Mouse (Mus musculus): ENCODE data around the gene Igf2r.
A peak's percentile ranks its signal among the peaks of the same experiment; 100 is the strongest.
"Not testable (repeated sequence)": the region's sequence is repeated elsewhere in the genome, so short reads cannot be mapped to it uniquely, and the experiment has no call there.

Gene Igf2r

DNA sequence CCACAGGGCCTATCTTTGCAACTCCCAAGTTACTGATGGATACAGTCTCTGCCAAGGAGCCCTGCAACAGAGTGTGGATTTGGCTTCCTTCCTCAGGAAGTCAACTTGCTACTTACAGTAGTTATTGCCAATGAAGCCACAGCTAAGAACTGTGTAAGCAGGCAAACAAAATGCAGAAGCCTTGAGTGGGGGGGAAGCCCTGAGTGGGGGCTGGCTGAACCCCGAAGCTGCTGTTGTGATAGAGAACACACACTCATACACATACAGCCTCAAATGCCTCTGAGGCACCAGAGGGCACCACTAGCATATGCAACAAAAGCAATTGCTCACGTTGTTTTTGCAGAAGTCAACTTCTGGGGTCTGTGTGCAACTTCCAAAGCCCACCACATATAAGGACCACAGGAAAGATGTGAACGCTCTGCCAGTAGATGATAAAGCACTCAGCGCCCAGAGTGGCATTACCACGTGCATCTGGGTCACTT lies 55.3 kb downstream of the Igf2r start:
- DNase-seq: no peak

DNA sequence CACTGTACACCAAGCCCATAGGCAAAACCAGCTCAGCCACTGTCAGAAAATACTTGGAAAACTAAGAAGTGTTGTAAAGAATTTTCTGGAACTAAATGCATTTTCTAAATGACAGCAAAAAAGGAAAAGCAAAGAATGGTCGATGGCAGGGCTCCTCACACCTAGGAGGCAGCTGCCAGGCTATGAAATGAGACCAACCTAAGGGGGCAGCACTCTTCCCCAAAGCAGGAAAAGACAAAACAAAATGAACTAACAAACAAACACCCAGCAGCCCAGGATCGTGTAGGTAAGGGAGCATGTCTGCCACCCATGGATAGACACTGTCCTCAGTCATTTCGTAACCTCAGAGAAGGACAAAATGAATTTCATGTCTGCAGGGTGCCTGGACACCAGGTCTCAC lies 56.5 kb downstream of the Igf2r start:
- no peak for DNase-seq

DNA sequence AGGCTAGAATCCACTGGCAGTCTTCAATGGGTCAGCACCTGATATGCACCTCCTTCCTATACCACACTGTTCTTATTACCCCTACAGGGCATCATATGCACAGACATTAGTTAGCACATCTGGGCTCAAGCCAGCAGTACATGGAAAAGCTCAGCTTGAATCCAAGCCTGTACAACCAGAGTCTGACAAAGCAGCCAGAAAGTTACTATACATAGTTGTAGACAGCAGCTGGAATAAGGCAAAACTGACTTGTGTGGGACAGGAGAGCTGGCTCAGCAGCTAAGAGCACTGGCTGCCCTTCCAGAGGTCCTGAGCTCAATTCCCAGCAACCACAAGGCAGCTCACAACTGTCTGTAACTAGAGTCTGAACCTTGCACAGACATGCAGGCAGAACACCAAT lies 57.3 kb downstream of the Igf2r start:
- DNase-seq: no peak

DNA sequence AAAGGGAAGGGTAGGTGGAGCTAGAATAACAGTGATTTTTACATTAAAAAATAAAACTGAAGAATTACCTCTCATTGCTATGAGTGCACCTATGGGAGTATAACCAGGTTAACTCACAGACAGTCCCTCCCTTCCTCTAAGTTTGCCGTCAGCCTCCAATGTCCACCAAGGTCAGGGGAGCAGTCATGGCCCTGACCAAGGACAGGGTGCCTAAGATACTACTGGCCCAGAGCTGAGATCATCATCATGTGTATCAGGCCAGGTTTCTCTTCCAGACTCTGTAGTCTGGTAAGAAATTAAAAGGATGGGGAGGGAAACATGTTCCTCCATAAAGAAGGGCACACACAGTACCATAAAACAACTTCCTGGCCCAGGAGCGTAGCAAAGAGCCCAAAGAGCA lies 58.5 kb downstream of the Igf2r start:
- no peak for DNase-seq

DNA sequence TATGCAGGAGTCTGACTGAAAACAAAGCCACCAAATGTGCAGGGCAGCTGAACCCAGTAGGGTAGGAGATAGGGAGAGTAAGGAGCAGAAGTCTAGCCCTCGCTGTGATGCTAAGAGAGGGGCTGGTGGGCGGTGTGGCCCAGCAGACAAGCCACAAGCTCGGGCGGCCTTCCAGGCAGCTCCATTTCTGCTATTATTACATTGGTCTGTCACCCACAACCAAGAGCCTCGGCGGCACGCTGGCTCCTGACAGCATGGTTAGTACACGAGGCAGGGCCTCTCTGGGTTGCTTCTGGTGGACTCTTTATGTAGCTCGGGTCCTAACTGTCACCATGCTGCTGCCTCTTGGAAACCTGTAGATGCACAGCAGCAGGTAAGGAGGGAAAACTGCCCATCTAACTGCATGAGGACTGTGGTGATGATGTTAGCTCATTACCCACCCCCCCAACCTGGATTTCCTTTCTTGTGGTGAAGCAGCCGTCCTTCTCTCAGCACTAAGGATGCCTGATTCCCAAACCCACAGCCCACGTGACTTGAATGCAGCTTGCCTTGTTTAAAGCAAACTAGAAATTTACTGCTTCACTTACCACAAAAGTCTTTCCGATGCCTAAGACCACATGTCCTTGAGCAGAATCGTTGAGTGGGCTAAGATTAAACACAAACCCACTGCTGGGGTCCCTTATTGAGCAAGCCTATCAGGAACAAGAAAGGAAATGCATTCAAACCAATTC lies 59.2 kb downstream of the Igf2r start:
- no peak for DNase-seq

DNA sequence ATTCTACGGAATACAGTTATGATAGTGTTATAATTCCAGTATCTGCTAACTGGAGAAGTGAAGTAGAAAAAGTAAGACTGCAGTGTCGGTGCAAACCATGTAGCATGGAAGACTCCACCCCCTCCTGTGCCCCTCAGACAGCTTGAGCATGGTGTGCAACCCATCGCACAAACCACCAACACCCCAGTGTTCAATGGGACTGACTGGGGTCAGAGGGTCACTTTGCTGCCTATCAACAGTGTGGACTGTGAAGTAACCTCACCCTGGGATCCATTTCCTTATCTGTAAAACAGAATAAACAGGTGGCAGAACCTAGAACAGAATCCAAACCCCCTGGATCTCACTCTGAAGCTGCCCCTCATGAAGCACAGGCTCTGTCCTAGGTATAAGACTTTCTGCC lies 61.1 kb downstream of the Igf2r start:
- no peak for DNase-seq

DNA sequence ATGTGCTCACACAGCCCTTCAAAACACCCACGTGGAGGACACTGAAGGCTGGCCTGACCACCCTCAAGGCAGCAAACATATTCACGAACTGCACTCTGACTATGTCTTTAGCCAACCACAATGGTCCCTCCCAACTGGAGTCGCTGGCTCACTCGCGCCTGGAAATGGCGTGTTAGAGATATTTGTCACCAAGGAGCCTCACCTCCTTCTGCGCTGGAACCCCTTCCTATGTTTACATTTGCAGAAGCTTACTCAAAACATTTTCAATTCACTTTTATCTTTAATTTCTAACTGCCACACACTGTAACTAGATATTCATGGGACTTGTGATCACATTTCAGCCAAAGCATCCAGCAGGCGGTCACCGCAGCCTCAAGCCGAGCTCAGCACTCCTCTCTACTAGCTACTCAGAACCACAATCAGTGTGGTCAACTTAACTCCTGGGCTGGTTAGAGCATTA lies 62.8 kb downstream of the Igf2r start:
- no peak for DNase-seq

DNA sequence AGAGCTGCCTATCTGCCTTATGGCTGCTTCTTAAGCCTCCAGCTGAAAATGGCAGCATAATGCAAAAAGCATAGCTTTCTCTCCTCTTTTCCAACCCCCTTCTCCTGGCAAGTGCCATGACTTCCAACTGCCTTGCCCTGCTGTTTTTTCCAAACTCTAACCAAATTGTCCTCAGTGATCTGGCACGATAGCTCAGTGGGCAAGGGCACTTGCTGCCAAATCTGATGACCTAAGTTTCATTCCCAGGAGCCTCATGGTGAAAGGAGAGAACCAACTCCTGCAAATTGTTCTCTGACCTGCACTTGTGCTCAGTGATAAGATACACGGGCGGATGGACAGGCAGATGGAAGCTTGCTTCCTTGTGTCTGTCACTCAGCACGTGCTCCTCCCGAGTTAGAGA lies 66.6 kb downstream of the Igf2r start:
- no peak for DNase-seq

DNA sequence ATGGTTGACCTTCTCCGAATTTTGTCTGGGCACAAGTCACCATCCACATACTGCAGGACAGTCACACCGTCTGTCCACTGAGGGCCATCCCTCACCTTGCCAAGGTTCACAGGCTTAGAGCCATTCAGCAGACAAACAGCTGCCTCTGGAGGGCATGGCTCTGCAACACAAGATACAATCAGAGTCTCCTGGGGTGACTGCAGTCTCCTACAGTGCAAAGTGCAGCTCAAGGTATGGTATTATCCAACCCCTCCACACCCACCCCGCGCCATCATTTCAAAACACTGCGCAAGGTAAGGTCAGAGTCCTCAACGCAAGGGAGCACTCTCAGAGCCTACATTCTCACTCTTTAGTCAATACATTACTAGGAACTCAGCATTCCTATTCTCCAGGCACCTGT lies 69.1 kb downstream of the Igf2r start:
- no peak for DNase-seq

DNA sequence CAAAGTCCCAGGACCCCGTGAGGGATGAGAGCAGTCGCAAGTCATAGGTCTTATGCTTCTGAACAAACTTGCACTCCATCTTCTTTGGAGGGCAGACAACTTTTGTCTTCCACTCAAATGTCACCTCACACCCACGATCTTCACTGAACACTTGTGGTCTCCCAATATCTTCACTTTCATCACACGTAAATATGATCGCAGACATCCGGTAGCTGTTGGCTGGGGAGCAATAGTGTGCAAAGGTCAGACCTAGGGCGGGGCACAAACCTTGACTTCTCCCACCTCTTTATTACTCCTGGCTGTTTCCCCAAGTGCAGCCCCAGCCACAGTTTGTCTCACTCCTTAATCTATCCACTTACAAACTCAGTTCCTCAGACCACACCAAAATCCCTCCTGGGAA lies 77.6 kb downstream of the Igf2r start:
- no peak for DNase-seq

DNA sequence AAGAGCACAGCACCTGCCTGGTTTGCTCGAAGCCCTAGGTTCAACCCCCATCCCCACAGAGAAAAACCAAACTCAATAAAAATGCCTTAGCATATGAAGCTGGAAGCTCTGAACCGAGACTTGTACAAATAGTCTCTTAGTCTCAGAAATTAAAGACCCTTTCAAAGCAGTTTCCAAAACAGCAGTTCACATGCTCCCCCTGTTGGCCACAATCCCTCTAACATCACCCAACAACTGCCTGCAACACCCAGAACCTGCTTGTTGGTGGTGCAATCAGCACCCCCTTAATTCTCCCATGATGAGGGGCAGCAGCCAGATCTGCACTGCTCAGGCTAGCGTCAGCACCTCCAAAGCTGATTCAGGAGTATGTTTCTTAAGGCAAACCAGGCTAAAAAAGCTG lies 79.9 kb downstream of the Igf2r start:
- DNase-seq: peak; percentile 48

DNA sequence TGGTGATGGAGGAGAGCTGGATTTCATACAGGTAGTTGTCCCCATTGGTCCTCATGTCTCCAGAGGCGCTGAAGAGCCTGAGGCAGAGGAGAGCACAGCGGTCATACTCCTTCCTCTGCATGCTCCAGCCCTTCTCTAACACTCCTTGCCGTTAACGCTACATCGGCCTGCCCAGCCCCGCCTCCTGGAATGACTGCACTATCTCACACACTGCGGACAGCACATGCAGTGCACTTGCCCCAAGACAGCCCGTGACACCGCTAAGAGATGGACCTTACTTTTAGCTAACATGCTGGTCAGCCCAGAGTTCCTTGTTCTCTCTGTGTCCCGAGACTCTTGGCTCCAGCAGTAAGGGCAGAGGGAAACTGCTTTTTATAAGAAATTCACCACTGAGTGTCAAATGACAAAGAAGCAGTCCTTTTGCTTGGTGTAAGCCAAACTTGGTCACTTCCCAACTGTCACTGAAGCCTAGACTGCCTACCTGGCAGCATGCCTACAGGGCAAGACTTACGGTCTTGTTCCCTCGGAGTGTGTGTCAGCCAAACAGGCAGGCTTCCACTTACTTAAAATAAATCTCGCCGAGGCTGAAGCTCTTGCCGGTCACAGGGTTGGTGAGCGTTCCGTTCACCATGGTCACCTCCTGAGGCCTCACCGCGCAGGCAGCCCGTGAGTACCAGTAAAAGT lies 80.9 kb downstream of the Igf2r start:
- DNase-seq: no peak

DNA sequence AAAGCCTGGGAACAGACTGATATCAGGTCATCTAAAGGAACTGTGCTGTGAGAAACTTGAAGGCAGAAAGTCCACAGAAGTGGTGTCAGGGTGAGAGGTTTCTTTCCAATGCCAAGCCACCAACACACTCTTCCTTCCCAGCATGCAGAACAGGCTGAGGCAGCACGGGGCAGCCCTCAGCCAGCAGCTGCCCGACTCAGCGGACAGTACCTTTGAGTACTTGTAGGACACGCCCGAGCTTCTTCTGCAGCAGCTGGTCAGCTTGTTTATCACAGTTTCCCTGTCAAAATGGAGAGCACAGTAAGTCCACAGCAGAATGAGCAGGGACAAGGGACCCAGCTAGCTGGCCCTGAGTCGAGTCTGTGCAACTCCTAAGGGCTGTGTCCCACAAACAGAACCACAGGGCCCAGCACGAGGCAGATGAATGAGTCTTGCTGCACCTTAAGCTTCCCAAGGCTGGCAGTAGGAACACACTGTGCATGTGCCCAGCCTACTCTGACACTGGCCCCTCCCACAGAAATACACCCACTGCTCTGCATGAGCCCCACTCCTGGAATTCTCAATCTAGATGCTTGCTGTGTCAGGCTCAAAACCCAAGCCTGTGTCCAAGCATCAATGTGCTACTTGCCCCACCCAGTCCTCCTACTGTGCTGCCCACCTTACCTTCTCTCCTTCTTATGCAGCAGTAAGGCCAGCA lies 84.4 kb downstream of the Igf2r start:
- DNase-seq: no peak

DNA sequence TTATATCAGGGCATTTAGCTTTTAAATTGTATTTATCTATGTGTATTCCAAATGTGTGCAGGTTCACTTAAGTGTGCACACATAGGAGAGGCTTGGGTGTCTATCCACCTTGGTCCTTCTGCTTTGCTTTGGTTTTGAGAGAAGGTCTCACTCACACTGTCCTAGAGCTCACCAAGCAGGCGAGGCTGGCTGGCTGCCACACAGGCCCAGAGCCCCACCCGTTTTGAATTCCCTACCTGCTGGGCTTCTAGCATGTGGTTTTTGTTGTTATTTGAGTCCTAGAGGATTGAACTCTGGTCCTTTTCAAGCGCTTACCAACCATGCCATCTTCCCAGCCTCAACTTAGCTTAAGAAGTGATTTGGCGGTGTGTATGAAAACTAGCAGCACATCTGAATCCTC lies 85.1 kb downstream of the Igf2r start:
- DNase-seq: no peak

DNA sequence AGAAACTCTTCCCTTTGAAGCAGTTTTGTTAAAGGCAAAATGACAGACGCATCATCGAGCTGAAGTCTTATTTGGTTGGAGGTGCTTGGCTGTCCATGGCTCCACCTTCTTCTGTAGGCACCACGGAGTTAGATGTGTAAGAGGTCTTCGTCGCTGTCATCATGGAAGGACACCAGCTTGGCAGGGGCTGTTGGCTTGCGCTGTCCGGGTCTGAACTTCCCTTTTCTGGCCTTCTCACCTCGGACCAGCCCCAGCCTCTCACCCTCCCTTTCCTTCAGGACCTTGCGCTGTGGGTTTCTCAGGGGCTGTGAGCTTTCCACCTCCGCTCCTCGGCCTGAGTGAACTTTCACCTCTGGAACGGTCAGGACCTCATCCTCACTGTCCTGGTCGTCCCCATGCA lies 85.9 kb downstream of the Igf2r start:
- no peak for DNase-seq

DNA sequence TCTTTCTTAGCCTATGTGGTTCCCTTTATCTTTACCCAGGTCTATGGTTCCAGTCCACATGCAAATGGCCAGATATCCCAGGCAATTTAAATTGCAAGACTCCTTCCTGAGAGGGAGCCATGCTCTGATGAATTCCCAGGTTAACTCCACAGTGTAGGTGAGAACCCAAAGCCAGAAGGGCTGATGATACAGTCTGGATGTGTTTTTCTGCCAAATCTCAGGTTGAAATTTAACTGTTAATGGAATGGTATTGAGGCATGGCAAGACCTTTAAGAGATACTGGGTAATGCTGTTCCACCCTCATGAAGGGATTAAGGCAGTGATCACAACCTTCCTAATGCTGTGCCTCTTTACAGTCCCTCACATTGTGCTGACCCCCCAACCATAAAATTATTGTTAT lies 91.2 kb downstream of the Igf2r start:
- no peak for DNase-seq

DNA sequence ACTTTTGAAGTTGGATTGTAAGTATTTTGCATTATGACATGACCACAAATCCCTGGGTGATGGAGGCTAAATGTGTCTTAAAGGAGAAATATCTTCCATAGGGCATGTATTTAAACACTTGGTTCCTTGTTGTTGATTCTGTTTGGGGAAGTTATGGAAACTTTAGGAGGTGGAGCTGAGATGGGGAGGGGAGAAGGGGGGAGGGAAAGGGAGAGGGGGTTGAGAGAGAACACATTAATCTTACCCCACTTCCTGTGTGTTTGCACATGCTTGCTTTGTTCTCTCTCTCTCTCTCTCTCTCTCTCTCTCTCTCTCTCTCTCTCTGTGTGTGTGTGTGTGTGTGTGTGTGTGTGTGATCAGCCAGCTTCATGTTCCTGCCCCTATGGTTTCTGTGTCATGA lies 92.3 kb downstream of the Igf2r start:
- DNase-seq: no peak

DNA sequence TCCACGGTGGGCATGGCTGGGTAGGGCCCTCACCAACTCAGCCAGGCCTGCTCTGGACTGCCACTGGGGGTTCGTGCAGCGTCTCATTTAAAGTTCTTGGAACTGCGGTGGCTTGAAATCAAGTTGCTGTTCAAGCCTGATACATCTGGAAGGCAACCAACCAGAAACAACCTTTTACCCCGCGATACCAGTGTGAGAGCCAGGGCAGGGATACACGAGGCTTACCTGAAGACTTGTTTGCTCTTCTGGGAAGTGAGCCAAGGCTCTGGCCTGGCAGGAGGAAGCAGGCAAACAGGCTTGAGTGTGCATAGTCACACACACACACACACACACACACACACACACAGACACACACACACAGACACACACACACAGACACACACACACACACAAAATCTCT lies 93.8 kb downstream of the Igf2r start, which contains the start of gene Slc22a1:
Gene Slc22a1 (minus strand): TSS at position 184 of the 400 bp plus-strand sequence.
- no peak for DNase-seq

DNA sequence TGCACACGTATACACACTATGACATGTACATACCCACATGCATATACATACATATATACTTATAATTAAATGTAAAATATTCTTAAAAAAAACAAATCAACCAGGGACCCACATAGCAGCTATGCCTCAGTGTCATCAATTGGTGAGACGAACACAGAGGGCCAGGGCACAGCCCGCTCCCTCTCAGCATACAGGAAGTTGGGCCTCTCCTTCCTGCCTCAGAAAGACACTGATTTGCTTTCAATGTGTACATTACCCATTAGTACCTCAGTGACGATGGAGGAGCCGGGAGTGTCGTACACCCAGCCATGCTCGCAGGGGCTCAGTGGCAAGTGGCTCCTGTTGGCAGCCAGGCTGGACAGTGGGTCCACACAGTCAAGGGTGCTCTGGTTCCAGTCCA lies 94.5 kb downstream of the Igf2r start:
- DNase-seq: not testable (repeated sequence)

DNA sequence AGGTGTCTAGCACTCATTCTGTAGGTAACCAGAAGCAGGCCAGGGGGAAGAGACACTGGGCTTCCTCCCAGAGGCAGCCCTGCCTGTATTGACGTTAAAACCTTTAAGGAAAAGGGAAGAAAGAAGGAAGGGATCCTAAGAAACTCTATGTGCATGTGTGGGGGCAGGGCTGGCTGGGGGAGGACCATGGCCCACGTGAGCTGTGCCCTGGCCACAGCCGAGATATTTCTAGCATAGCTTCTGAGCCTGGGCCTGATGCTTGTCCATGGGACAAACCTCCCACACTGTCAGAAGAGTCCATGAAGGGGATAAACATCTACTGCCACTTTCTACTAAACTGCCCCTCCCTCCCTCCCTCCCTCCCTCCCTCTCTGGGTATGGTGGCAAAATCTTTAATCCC lies 95.6 kb downstream of the Igf2r start:
- no peak for DNase-seq

DNA sequence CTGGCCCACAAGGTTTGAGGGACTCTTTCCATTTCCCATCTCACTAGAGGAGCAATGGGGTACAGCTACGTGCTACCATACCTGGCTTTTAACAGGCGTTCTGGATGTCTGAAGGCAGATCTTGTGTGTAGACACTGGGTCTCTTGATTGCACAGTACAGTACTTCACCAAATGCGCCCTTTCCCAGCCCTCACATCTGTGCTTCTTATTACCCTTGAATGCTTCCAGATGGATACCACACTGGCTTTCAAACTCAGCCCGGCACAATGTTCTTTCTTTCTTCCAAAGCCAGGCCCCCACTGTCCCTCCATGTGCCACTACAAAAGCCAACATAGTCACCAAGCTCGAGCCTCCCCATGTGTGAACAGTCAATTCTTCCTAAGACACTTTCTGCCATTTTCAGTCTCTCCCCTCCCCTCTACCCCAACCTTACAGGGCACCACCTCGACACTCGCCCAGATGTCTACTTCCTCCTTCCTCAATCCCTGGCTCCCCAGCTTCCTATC lies 97.1 kb downstream of the Igf2r start:
- peak; percentile 53 for DNase-seq

DNA sequence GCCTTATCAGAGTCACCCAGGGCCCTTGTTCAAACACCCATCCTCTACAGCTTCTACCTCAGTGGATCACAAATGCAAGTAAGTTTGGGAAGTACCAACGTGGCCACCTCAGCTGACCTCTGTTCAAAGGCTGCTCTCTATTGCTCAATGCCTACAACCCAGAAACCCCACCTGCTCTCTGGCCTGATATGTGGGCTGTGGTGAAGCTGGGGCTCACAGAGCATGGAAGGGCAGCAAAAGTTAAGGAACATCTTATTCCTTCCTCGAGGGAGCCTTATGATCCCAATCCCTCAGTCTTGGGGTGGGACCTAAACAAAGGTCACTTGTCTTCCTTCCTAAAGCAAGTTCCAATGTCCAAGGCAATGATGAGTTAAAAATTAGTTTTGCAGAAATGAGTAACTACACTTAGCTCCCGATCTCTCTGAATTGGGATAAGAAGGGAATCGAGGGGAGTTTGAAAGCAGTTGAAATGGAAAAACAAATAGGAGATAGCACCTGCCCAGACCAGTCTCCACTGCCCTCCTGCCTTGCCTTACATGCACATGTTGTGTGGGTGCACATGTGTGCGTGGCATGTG lies 98.3 kb downstream of the Igf2r start:
- DNase-seq: no peak

DNA sequence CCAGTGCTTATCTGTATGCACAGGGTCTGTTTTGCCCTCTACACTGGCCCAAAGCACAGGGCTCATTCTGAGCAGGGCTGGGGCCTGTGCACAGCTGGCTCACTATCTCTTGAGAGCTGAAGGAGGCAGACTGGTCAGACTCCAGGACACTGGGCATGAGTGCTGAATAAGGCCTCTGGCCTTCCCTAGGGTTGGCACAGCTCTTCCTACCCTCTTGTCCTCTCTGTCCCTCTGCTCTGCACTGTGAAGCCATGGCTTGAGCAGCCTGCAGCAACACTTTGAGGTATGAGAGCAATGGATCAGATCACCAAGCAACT lies 100.1 kb downstream of the Igf2r start:
- DNase-seq: no peak

Data from embryo, embryonic 11 days (tissue).